Mouse (Mus musculus): Measurements from ENCODE around the gene Nfya.

Gene Nfya

GRCm38 (mm10) chr17:48436487-48436886 is 26.8 kb upstream of the Nfya start:
- Histone ChIP-seq H3K36me3 (ENCODE audit: control insufficient read depth, insufficient read depth, low read length, poor library complexity, severe bottlenecking) (no peaks in the 10 kb centered on the region), H3K27me3 (ENCODE audit: control insufficient read depth, insufficient read depth, low read length, poor library complexity, severe bottlenecking) (no peaks in the 10 kb centered on the region)
- DNase-seq (ENCODE audit: low read depth, low spot score), result no peak

DNA sequence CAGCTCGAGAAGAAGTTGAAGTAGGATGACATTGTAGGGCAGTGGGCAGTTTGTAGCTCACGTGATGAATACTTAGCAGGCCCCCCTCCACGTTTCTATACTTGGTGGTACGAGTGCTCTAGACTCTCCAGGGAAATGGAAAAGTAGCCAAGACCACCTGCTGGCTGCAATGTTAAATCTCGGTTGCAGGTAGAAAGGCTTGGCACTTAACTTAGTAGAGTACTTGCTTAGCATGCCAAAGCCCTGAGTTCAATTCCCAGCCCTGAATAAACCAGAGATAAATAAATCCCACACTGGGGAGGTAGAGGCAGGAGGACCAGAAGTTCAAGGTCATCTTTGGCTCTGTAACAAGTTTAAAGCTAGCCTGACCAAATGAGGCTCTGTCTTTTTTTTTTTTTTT is 24.8 kb upstream of the Nfya start:
- no peaks in the 10 kb centered on the region for H3K27me3 ChIP-seq (ENCODE audit: control insufficient read depth, insufficient read depth, low read length, poor library complexity, severe bottlenecking)
- no peaks in the 10 kb centered on the region for H3K36me3 ChIP-seq (ENCODE audit: control insufficient read depth, insufficient read depth, low read length, poor library complexity, severe bottlenecking)
- DNase-seq (ENCODE audit: low read depth, low spot score), result no peak

GRCm38 (mm10) chr17:48433689-48434330 is 24.1 kb upstream of the Nfya start:
- DNase-seq (ENCODE audit: low read depth, low spot score), result no peak
- no peaks in the 10 kb centered on the region for H3K27me3 ChIP-seq (ENCODE audit: control insufficient read depth, insufficient read depth, low read length, poor library complexity, severe bottlenecking)

DNA sequence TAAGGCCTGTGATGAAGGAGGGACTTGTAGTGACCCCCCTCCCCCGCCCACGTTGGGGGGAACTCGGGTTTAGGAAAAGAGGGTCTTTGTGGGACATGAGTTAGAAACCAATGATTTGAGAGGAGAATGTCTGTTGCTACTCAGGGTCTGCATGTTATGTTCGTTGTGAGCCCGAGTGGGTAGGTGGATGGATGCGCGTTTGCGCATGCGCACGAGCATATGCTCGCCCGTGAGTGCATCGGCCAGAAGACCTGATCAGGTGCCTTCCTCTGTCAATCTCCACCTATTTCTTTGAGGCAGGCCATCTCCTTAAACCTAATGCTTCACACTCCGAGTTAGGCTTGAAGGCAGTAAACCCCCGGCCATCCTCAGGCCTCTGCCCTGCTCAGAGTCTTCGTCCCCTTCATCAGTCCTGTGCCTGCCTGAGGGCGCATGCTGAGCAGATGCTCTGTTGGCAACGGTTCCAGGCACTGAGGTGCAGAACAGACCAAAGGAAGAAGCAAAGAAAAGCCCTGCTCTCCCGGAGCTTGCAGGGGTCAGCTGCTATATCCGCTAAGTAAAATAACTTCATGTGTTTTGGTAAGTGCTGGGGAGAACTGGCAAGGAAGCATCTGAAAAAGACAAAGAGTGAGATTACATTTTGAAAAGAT is 23.4 kb upstream of the Nfya start:
- no peaks in the 10 kb centered on the region for H3K27me3 ChIP-seq (ENCODE audit: control insufficient read depth, insufficient read depth, low read length, poor library complexity, severe bottlenecking)
- no peak for DNase-seq (ENCODE audit: low read depth, low spot score)

More at GRCm38 (mm10) chr17:48433689-48434330, 24.1 kb upstream of the Nfya start:
- no peaks in the 10 kb centered on the region for H3K36me3 ChIP-seq (ENCODE audit: control insufficient read depth, insufficient read depth, low read length, poor library complexity, severe bottlenecking)

DNA sequence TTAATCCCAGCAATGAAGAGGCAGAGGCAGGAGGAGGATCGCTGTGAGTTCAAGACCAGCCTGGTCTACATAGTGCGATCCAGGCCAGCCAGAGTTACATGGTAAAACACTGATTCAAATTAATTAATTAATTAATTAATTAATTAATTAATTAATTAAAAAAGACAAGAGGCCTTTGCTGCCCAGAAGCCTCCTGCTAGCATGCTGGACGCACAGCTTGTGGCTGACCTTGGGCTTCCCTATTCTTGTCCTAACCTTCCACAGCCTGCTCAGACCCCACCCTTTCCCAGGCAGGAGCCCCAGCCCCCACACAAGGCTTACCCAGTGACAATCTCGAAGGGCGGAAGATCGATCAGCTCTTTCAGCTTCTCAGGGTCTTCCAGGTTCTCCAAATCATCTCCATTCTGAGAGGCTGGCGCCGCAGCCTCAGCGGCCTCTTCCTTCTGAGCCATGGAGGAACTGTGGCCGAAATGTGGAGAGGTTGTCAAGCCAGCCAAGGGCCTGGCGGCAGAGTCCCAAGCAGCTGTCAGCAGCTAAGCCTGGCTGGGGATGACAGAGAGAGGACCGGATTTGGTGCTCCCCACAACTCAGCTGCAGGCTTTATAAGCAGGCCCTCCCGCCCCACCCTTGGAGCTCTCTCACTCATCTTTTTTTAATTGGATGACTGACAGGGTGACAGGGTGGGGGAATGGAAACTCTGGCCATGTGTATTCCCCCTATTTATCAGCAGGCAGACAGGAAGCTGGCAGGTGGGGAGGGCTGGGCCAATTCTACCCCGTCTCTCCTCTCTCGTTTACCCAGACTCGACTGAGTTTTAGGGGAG is 22.7 kb upstream of the Nfya start, which contains the start of gene Apobec2:
Gene Apobec2 (minus strand): TSS at position 773 of the 823 bp plus-strand sequence.
- no peak for DNase-seq (ENCODE audit: low read depth, low spot score)
- no peaks in the 10 kb centered on the region for H3K27me3 ChIP-seq (ENCODE audit: control insufficient read depth, insufficient read depth, low read length, poor library complexity, severe bottlenecking)
- no peaks in the 10 kb centered on the region for H3K36me3 ChIP-seq (ENCODE audit: control insufficient read depth, insufficient read depth, low read length, poor library complexity, severe bottlenecking)

More for the DNA sequence above, 23.4 kb upstream of the Nfya start:
- H3K36me3 ChIP-seq (ENCODE audit: control insufficient read depth, insufficient read depth, low read length, poor library complexity, severe bottlenecking), result no peaks in the 10 kb centered on the region

DNA sequence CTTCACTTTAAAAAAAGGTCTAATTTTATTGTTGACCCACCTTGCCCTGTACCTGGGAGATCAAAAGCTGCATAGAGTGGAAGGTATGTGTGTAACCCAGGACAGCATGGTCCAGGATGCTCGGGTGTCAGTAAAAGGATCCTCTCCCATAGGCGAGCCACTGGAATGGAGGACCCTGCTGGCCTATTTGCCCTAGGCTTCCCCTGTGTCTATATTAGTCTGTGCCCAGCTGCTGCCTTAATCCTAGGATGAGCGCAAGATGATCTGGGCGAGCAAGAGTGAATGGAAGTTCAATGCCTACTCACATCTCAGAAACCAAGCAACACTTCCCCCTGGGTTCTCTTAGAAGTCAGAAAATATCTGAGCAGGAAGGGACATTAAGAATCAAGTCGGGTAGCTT is 21.3 kb upstream of the Nfya start:
- no peak for DNase-seq (ENCODE audit: low read depth, low spot score)
- H3K36me3 ChIP-seq (ENCODE audit: control insufficient read depth, insufficient read depth, low read length, poor library complexity, severe bottlenecking), result no peaks in the 10 kb centered on the region
- no peaks in the 10 kb centered on the region for H3K27me3 ChIP-seq (ENCODE audit: control insufficient read depth, insufficient read depth, low read length, poor library complexity, severe bottlenecking)

DNA sequence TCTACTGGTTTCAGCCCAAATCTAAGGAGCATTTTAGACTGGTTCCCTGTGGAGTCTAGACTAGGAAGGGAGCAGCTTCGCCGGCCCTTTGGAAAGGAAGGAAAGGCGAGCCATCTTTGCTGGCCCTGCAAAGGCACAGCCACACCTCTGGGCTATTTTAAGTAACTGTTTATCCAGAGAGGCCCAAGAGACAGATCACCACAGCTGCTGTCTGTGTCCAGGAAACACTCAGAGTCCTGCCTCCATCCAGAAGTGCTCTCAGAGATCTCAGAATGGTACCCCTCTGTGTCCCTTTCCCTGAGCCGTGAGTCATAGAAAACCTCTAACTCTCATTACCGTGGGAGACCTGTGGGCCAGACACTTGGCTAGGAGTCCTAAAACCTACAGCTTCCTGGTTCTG is 20.7 kb upstream of the Nfya start:
- DNase-seq (ENCODE audit: low read depth, low spot score), result no peak
- H3K27me3 ChIP-seq (ENCODE audit: control insufficient read depth, insufficient read depth, low read length, poor library complexity, severe bottlenecking), result no peaks in the 10 kb centered on the region
- no peaks in the 10 kb centered on the region for H3K36me3 ChIP-seq (ENCODE audit: control insufficient read depth, insufficient read depth, low read length, poor library complexity, severe bottlenecking)

DNA sequence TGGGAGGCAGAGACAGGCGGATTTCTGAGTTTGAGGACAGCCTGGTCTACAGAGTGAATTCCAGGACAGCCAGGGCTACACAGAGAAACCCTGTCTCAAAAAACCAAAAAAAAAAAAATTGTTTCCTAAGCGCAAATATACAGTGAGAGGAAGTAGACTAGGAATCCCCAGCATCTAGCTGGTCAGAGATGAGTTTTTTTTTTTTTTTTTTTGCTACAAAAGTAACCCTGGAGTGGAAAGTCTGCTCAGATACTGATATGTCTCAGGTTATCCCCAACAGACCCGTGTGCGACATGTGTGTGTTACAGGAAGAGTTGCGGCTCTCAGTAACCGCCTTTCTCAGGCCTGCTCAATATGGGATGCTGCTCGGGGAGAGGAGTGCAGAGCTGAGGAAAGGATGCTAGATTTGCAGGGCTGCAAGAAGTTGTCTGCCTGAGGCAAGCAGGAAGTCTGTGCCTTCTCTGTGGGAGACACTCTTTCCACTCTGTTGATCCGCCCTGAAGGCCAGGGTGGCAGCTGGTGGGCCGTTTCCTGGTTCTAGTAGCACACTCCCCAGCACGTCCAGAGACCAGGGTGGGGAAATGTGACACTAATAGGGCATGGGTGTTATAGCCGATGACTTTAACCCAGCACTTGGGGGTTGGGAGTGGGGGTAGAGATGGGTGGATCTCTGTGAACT is 18.3 kb upstream of the Nfya start:
- DNase-seq (ENCODE audit: low read depth, low spot score), result peak; percentile 58
- H3K27me3 ChIP-seq (ENCODE audit: control insufficient read depth, insufficient read depth, low read length, poor library complexity, severe bottlenecking), result no peaks in the 10 kb centered on the region
- H3K36me3 ChIP-seq (ENCODE audit: control insufficient read depth, insufficient read depth, low read length, poor library complexity, severe bottlenecking), result no peaks in the 10 kb centered on the region

DNA sequence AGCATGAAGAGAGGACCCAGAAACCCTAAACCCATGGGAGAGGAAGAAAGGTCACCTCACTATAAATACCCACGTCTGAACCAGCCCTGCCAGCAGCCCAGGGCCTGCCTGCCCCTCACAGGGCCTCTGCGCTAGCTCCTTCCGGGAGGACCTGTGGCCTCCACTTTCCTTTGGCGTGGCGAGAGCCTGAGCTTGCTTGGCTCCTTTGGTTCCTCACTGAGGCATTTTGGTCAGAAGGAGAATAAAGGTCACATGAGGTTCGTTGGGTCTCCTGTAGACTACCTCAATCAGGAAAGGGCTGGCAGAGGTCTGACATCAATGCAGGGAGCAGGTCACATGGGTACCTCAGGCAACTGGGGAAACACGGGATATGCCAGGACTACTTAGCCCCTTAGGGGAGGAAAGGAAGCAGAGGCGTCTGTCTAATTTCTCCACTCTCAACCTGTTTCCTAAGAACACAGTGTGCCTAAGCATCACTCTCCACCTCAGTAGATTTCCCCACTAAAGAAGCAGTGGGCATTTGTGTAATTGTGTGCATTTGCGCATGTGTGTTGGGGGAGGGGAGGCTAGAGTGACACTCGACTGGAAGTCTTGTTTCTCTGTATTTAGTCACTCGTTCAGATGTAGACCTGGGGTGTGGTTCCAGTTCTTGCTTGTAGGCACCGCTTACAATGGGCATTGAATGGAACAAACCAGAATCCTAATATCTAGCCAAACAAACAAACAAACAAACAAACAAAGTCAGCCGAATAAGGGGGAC is 17.5 kb upstream of the Nfya start:
- peak; percentile 68 for DNase-seq (ENCODE audit: low read depth, low spot score)
- Histone ChIP-seq H3K36me3 (ENCODE audit: control insufficient read depth, insufficient read depth, low read length, poor library complexity, severe bottlenecking) (no peaks in the 10 kb centered on the region), H3K27me3 (ENCODE audit: control insufficient read depth, insufficient read depth, low read length, poor library complexity, severe bottlenecking) (no peaks in the 10 kb centered on the region)

GRCm38 (mm10) chr17:48425823-48426612 is 16.3 kb upstream of the Nfya start:
- DNase-seq (ENCODE audit: low read depth, low spot score), result peak; percentile 49

DNA sequence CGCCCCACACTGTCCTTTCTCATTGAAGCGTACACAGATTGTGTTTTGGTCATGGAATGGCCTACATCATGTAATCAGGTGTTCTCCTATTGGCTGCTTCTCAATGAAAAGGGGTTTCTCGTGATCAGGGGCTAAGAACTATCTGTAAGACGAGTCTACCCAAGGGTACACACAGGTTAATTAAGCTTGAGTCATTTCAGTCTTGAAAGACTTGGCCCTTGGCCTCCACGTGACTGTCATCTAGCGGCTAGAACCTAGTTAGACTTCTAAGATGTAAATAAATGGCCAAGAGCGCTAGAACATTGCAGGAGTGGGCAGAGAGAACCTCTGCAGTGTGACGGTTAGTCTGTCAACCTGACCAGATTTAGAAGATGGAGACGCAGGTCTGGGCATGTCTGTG is 14.5 kb upstream of the Nfya start:
- no peaks in the 10 kb centered on the region for H3K27me3 ChIP-seq (ENCODE audit: control insufficient read depth, insufficient read depth, low read length, poor library complexity, severe bottlenecking)
- DNase-seq (ENCODE audit: low read depth, low spot score), result no peak
- no peaks in the 10 kb centered on the region for H3K36me3 ChIP-seq (ENCODE audit: control insufficient read depth, insufficient read depth, low read length, poor library complexity, severe bottlenecking)

More at GRCm38 (mm10) chr17:48425823-48426612, 16.3 kb upstream of the Nfya start:
- Histone ChIP-seq H3K36me3 (ENCODE audit: control insufficient read depth, insufficient read depth, low read length, poor library complexity, severe bottlenecking) (no peaks in the 10 kb centered on the region), H3K27me3 (ENCODE audit: control insufficient read depth, insufficient read depth, low read length, poor library complexity, severe bottlenecking) (no peaks in the 10 kb centered on the region)

GRCm38 (mm10) chr17:48419571-48419970 is 9.9 kb upstream of the Nfya start:
- DNase-seq (ENCODE audit: low read depth, low spot score), result no peak
- peaks cover 11% of the 10 kb centered on the region; the same call in 1 of the 2 replicates for H3K36me3 ChIP-seq (ENCODE audit: control insufficient read depth, insufficient read depth, low read length, poor library complexity, severe bottlenecking)
- H3K27me3 ChIP-seq (ENCODE audit: control insufficient read depth, insufficient read depth, low read length, poor library complexity, severe bottlenecking), result no peaks in the 10 kb centered on the region

- H3K27me3 ChIP-seq (ENCODE audit: control insufficient read depth, insufficient read depth, low read length, poor library complexity, severe bottlenecking), result no peaks in the 10 kb centered on the region
- DNase-seq (ENCODE audit: low read depth, low spot score), result no peak
- peaks cover 13% of the 10 kb centered on the region; the same call in 1 of the 2 replicates for H3K36me3 ChIP-seq (ENCODE audit: control insufficient read depth, insufficient read depth, low read length, poor library complexity, severe bottlenecking)
Measured at GRCm38 (mm10) chr17:48418781-48419180, 9.1 kb upstream of the Nfya start.

Data from splenic B cell, adult 2 months (primary cell).